Mouse (Mus musculus) heart, postnatal 0 days (tissue): ENCODE measurements around the gene Pde3a.

ENCODE experiments used
- CTCF ChIP-seq: IDR thresholded peaks from 2 replicates; pipeline ENCODE4 v1.5.1; 2016; ENCODE audit warnings: antibody characterized with exemption, control low read depth, low read depth
- EP300 ChIP-seq: IDR thresholded peaks from 2 replicates; pipeline ENCODE4 v1.6.1; 2016; ENCODE audit warnings: antibody characterized with exemption, low read depth

DNA sequence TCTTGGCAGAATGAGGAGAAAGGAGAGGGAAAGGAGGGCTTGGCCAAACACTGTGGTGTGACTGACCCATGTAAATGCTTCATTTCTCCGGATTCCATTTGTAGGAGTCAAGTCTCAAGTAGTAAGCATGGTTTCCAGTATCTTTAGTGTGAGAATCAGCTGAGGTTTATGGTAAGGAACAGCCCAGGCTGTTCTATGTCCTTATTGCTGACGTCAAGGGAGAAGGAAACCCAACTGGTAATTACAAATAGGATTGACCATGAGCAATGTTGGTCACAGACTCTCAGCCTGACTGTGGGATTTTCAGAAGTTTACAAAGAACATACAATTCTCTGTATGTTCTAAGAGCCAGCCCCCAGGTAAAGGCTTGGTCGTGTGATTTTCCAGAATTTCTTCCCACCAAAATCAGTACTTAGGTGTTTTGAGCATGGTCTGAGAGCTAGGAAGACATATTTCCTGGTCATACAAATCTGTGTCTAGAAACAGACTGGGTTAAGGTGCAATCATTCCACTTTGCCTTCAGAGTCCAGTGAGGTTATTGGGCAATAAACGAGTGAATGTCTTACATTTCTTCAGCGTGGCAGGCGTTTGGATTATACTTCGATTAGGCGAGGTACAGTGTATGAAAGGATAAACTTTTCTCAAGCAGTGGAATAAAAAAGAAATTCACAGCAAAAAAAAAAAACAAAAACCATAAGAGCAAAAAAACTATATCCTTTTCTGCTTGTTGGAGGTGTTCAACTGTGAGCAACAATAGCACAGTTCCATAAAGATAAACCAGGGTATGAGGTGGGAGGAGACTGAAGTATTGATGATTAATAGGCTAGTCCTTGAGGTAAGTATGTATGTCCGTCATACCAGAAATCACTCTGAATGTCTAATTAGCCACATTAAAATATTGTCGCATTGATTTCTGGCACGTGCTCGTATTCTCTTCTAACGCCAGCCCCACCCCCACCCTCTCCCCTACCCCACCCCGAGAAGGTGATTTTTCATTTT, 53.0 kb downstream of the Pde3a start:
- TF ChIP-seq CTCF: no peak
- no peak for TF ChIP-seq EP300
